Mouse (Mus musculus): ENCODE measurements around the gene Frmd4b.

DNA sequence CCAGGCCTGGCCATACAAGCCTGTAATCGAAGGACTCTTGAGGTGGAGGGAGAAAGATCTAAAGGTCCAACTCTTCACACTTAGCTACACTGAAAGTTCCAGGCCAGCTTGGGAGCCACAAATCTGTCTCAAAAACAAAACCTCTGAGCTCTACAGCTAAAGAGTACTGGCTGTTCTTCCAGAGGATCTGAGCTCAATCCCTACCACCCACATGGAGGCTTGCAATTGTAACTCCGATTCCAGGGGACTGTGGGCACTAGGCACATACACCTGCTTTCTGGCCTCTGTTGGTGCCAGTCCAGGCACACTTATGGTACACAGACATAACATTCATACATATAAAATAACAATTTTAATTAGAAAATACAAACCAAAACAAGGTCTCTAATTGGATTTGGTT is 271.4 kb downstream of the Frmd4b start:
- TF ChIP-seq CTCF (IDR thresholded peaks at IDR 0.05; ENCODE audit: insufficient read depth, low read length) (no peak), POLR2A (IDR thresholded peaks at IDR 0.05; ENCODE audit: borderline replicate concordance, extremely low read depth, low read depth, low read length) (no peak)
